Mouse (Mus musculus): ENCODE data around the gene Tcf20.

DNA sequence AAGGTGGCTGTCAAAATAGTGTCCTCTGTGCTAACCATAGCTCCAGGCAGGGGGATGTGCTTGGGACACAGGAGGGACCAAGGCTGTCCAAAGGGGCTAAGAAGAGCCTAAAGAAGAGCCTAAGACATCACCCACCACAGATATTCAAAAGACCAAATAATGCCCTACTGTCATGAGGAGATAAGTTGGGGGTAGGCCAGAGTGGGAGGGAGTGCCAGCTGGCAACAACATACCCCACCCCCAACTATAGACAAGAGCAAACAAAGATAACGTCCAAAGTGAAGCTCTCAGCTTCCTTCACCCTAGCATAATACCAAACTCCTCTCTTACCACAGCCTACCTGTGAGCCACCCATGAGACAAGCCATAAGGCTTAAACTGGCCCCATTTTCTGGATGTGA is 66.1 kb downstream of the Tcf20 start:
- TF ChIP-seq CTCF (IDR thresholded peaks at IDR 0.05; ENCODE audit: low read depth, low read length) (no peak), GATA1 (IDR thresholded peaks at IDR 0.05; ENCODE audit: borderline replicate concordance, low read length) (no peak)
